Mouse (Mus musculus) intestine, embryonic 16.5 days (tissue): ENCODE measurements at regions not wholly inside any gene's neighbourhood (a gene's known extent, or its start where the extent isn't known, plus 50 kb on each side); places are given as distances from the start of the nearest gene placed in this dataset.

Source experiments
- ATAC-seq: fragments of 200-750 bp; cut with Nextera tagmentation; 2 replicates; pipeline ENCODE4 v1.8.0; 2017; ENCODE audit warnings: moderate TSS enrichment, moderate library complexity
- H3K27ac ChIP-seq: fragments of 300-500 bp; sonication (generic); 2 replicates; pipeline ENCODE4 v1.5.1; 2014; ENCODE audit warnings: mild to moderate bottlenecking, low read length
- H3K27me3 ChIP-seq: fragments of 300-500 bp; sonication (generic); replicated peaks from 2 replicates; pipeline ENCODE4 v1.6.1; 2014; ENCODE audit warnings: low read length, control low read depth, mixed read lengths; ENCODE audit not compliant: control insufficient read depth, insufficient read depth
- H3K36me3 ChIP-seq: fragments of 300-500 bp; sonication (generic); 2 replicates; pipeline ENCODE4 v1.6.1; 2014; ENCODE audit warnings: low read length, control low read depth; ENCODE audit not compliant: control insufficient read depth, insufficient read depth
- H3K4me1 ChIP-seq: fragments of 300-500 bp; sonication (generic); 2 replicates; pipeline ENCODE4 v1.6.1; 2014; ENCODE audit warnings: low read length, control low read depth, mixed read lengths; ENCODE audit not compliant: control insufficient read depth, insufficient read depth
- H3K4me2 ChIP-seq: fragments of 300-500 bp; sonication (generic); 2 replicates; pipeline ENCODE4 v1.6.1; 2014; ENCODE audit warnings: low read depth, low read length, control low read depth
- H3K4me3 ChIP-seq: fragments of 300-500 bp; sonication (generic); 2 replicates; pipeline ENCODE4 v1.5.1; 2014; ENCODE audit warnings: mild to moderate bottlenecking, low read length
- H3K9ac ChIP-seq: fragments of 300-500 bp; sonication (generic); 2 replicates; pipeline ENCODE4 v1.6.1; 2014; ENCODE audit warnings: low read depth, low read length
- H3K9me3 ChIP-seq: fragments of 300-500 bp; sonication (generic); 2 replicates; pipeline ENCODE4 v1.6.1; 2016; ENCODE audit warnings: low read length, control low read depth; ENCODE audit not compliant: control insufficient read depth
- WGBS: fragments of 180-500 bp; shearing (Covaris S2); extraction: QIAGEN DNeasy Blood & Tissue Kit; methylation state at CpG from one replicate; pipeline ENCODE4 v1.1.7; 2014; 5-methylcytosine and 5-hydroxymethylcytosine counted together

DNA sequence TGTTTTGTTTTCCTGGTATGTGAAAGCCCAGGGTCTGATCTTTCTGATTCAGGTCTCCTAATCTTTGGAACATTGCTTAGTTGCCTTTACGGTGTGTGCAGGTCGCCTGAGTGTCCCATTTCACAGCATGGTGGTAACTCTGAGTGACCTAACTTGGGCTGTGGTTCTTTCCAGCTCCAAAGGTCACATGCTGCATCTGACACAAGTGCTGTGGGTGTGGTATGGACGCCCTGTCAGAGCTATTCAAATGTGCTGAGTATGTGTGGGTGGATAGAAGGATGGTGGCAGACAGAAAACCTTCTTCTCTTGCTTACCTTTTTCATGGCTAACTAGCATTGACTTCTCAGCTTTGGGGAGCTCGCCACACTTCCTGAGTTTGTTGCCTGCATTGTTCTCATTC, 201.8 kb downstream of the Foxo1 start:
- peak; percentile 75 for ATAC-seq

DNA sequence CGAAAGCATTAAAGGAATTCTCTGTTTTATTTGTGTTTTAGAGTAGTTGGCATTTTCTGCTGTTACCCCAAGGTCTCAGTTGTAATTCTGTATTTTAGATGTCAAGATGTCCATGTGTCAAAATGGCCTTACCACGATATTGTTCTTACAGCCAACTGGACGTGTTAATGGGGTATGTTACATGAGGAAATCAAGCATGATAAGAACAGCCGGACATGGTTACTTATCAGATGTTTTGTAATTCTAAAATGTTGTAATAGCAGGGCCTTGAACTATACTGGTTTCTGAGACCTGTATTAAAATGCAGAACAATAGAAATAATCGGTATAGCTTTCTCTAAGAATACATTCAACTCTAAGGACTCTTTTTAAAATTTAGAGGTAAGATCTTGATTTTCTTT, 201.3 kb downstream of the Foxo1 start:
- Histone ChIP-seq H3K4me3 (no peak overlapping the region), H3K4me1 (peaks cover 3% of the 10 kb centered on the region; the same call in 1 of the 2 replicates), H3K27ac (no peak overlapping the region), H3K27me3 (no peaks in the 10 kb centered on the region), H3K9me3 (peaks cover 11% of the 10 kb centered on the region), H3K4me2 (no peak overlapping the region), H3K36me3 (no peaks in the 10 kb centered on the region), H3K9ac (no peak overlapping the region)
- WGBS: 85% methylated on average over 5 of the region's 5 CpGs
- ATAC-seq: no peak

More for the DNA sequence above, 201.8 kb downstream of the Foxo1 start:
- WGBS: 75% methylated on average over 4 of the region's 4 CpGs
- Histone ChIP-seq H3K4me3 (no peak overlapping the region), H3K27ac (no peak overlapping the region), H3K4me2 (no peak overlapping the region), H3K27me3 (no peaks in the 10 kb centered on the region), H3K4me1 (peaks cover 3% of the 10 kb centered on the region; the same call in 1 of the 2 replicates), H3K9ac (no peak overlapping the region), H3K9me3 (peaks cover 11% of the 10 kb centered on the region), H3K36me3 (no peaks in the 10 kb centered on the region)

DNA sequence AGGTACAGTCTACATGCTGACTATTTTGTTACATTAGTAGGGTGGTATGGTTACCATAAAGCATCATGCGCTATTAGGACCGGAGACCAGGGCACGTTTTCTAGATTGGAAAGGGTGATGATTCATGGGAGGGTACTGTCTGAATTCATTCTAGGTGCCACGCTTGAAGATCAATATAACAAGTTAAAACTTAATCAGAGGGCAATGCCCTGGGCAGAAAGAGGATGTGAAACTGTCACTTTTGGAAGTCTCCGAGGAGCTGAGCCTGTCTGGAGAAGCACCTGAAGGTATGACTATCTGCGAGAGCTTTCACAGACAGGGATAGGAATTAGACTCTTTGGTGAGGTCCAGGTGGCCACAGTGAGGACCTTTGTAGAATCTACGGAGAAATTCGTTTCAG, 200.2 kb downstream of the Foxo1 start:
- peaks cover 11% of the 10 kb centered on the region for H3K9me3 ChIP-seq
- WGBS: 93% methylated on average over 8 of the region's 8 CpGs
- H3K27ac ChIP-seq: no peak overlapping the region
- H3K4me3 ChIP-seq: no peak overlapping the region
- H3K4me2 ChIP-seq: no peak overlapping the region
- ATAC-seq: no peak
- no peaks in the 10 kb centered on the region for H3K27me3 ChIP-seq
- peaks cover 3% of the 10 kb centered on the region; the same call in 1 of the 2 replicates for H3K4me1 ChIP-seq
- H3K9ac ChIP-seq: no peak overlapping the region
- no peaks in the 10 kb centered on the region for H3K36me3 ChIP-seq

DNA sequence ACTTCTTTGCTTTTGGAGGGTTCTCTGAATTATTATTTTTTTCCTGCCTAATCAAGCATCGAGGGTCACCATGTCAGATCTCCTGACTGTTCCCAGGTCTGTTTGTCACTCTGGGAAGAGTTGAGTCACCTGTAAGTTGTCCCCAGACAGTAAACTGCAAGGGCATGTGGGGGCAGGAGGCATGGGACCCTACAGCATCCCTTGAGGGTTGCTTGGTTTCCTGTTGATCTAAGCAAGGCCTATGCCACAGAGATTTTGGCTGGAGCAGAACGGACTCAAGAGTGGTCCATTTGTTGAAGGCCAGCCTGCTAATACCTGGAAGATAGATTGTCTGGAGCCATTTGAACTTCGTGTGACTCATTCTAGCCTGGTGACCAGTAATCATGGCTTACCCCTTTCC, 199.7 kb downstream of the Foxo1 start:
- H3K9ac ChIP-seq: no peak overlapping the region
- no peaks in the 10 kb centered on the region for H3K27me3 ChIP-seq
- WGBS: 65% methylated on average over 3 of the region's 3 CpGs
- H3K9me3 ChIP-seq: peaks cover 11% of the 10 kb centered on the region
- no peaks in the 10 kb centered on the region for H3K36me3 ChIP-seq
- ATAC-seq: no peak
- no peak overlapping the region for H3K4me3 ChIP-seq
- H3K4me2 ChIP-seq: no peak overlapping the region
- H3K4me1 ChIP-seq: peaks cover 3% of the 10 kb centered on the region; the same call in 1 of the 2 replicates
- no peak overlapping the region for H3K27ac ChIP-seq

DNA sequence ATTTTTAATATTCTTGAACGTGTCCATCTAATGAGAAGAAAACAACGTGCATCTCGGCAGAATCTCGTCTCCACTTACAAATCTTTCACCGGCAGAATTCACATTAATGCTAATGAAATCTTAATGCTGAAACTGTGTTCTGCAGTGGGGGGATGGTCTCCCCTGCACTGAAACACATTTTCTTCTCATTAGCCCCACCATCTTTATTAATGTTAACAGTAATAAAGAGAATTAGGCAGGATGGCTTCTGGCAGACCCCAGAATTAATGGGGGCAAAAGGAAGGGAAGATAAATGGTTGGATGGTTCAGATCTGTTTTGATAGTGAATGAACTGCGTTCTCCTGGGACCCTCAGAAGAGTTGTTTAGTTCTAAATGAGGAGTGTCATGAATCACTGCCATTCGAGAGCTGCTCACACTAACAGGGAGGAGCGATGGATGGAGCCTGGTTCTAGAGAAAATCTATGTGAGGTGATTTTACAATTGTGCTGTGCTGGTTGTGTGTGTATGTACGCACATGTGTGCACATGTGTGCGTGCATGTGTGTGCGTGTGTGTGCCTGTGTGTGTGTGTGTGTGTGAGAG, 198.9 kb downstream of the Foxo1 start:
- no peak overlapping the region for H3K9ac ChIP-seq
- H3K4me3 ChIP-seq: no peak overlapping the region
- H3K27ac ChIP-seq: no peak overlapping the region
- H3K36me3 ChIP-seq: no peaks in the 10 kb centered on the region
- peaks cover 3% of the 10 kb centered on the region; the same call in 1 of the 2 replicates for H3K4me1 ChIP-seq
- H3K9me3 ChIP-seq: peaks cover 11% of the 10 kb centered on the region
- H3K4me2 ChIP-seq: no peak overlapping the region
- WGBS: 49% methylated on average over 11 of the region's 11 CpGs
- H3K27me3 ChIP-seq: no peaks in the 10 kb centered on the region
- no peak for ATAC-seq

DNA sequence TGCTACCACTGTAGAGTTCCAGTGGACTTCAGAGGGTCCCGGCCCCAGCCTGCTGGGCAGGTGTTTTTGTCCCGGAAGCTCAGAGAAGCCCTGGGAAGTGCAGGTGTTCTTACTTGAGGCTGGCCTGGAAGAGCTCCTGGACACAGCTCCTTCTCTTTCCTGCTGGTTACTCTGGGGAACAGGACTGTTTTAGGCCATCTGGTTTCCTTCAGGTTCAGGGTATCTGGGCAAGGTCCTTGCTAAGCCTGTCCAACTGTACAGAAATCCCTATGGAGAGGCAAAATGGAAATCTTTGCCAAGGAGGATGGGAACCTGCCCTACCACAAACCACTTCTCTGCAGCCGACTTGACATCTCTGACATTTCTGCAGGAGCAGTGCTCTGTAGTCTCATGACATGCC, 198.4 kb downstream of the Foxo1 start:
- WGBS: 43% methylated on average over 3 of the region's 3 CpGs
- H3K36me3 ChIP-seq: no peaks in the 10 kb centered on the region
- no peak for ATAC-seq
- H3K4me1 ChIP-seq: peaks cover 3% of the 10 kb centered on the region; the same call in 1 of the 2 replicates
- no peaks in the 10 kb centered on the region for H3K27me3 ChIP-seq
- no peak overlapping the region for H3K9ac ChIP-seq
- H3K4me2 ChIP-seq: no peak overlapping the region
- no peak overlapping the region for H3K4me3 ChIP-seq
- H3K27ac ChIP-seq: no peak overlapping the region
- peaks cover 8% of the 10 kb centered on the region for H3K9me3 ChIP-seq

DNA sequence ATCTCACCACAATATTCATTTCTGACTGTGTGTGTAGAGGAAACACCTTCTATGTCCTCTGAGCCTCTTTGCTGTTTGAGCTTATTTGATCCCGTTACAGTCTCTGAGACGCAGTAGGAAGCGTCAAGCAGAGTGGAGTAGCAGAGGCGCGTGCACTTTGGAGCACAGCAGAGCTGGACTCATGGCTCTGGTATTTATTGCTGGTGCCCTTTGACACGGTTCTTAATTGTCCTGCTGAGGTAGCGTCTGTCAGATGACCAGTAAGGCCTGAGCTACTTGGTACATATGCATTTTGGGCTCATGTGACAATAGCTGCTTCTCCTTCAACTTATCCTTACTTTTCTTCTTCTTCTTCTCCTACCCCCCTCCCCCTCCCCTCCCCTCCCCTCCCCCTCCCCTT, 195.8 kb downstream of the Foxo1 start:
- Histone ChIP-seq H3K27me3 (no peaks in the 10 kb centered on the region), H3K4me1 (0 out of 2 replicates have a peak, but pooled peaks cover 3% of the 10 kb centered on the region), H3K4me2 (no peak overlapping the region), H3K36me3 (no peaks in the 10 kb centered on the region), H3K4me3 (no peak overlapping the region), H3K27ac (no peak overlapping the region), H3K9ac (no peak overlapping the region), H3K9me3 (no peaks in the 10 kb centered on the region)
- ATAC-seq: peak; percentile 83
- 23% methylated on average over 7 of the region's 7 CpGs for WGBS

DNA sequence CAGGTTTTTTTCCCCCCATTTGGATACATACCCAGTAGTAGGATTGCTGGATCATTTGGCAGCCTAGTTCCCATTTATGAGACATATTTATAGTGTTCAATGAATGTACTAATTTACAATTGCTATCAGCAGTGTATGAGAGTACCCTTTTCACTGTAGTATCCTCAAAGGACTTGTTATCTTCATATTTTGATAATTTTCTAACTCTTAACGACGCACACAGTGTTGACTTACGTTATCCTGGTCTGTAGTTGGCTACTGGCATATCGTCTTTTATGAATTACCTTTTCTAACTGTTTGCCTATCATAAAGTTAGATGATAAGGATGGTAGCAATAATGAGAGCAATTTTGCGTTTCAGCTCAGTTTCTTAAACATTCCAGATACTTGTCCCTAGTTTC, 186.8 kb downstream of the Foxo1 start:
- no peak overlapping the region for H3K4me3 ChIP-seq
- no peaks in the 10 kb centered on the region; the same call in 1 of the 2 replicates for H3K27me3 ChIP-seq
- 62% methylated on average over 5 of the region's 5 CpGs for WGBS
- H3K9ac ChIP-seq: no peak overlapping the region
- H3K9me3 ChIP-seq: no peaks in the 10 kb centered on the region
- H3K4me2 ChIP-seq: no peak overlapping the region
- H3K36me3 ChIP-seq: no peaks in the 10 kb centered on the region
- H3K4me1 ChIP-seq: no peaks in the 10 kb centered on the region
- ATAC-seq: peak; percentile 83
- no peak overlapping the region for H3K27ac ChIP-seq

DNA sequence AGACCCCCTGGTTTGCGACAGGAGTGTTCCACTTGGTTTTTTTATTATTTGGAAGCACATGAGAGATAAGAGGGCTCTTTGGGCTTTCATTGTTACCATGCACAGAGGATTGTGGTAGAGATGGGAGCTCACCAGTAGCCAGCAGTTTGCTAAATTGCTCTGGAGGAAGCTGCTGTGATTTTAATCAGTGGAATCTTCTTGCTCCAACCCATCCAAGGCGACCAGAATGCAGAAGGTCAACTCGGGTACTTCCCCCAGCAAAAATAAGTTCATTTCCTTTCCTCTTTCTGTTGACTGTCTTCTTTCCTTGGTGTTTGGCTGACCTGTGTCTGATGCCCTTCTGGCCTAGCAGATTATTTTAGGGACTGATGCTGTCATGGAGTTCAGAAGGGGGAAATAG, 184.9 kb downstream of the Foxo1 start:
- Histone ChIP-seq H3K9ac (no peak overlapping the region), H3K4me1 (no peaks in the 10 kb centered on the region), H3K36me3 (no peaks in the 10 kb centered on the region), H3K4me2 (no peak overlapping the region), H3K27ac (no peak overlapping the region), H3K9me3 (no peaks in the 10 kb centered on the region), H3K27me3 (no peaks in the 10 kb centered on the region; the same call in 1 of the 2 replicates), H3K4me3 (no peak overlapping the region)
- ATAC-seq: no peak
- 80% methylated on average over 3 of the region's 3 CpGs for WGBS

DNA sequence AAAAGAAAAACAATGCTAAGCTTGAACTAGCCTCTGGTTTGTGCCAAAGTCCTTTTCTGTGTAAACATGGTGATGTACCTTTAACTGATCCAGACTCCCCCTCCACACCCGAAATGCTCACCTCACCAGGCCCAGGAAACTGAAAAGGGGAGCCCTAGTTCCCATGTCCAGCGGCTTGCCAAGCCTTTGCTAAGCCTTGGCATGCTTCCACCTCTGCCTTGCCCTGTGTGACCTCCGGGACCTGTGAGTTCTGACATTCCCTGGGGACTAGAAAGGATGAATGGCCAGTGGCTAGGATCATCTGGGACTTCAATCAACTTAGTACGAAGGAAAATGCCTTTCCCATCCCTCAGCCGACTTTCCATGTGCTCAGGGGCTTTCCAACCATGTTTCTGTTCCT, 184.2 kb downstream of the Foxo1 start:
- no peaks in the 10 kb centered on the region for H3K4me1 ChIP-seq
- WGBS: 60% methylated on average over 5 of the region's 5 CpGs
- peaks cover 2% of the 10 kb centered on the region; the same call in 1 of the 2 replicates for H3K27me3 ChIP-seq
- H3K4me2 ChIP-seq: no peak overlapping the region
- no peak overlapping the region for H3K27ac ChIP-seq
- no peak for ATAC-seq
- no peak overlapping the region for H3K9ac ChIP-seq
- no peaks in the 10 kb centered on the region for H3K36me3 ChIP-seq
- H3K9me3 ChIP-seq: no peaks in the 10 kb centered on the region
- H3K4me3 ChIP-seq: no peak overlapping the region
